Mouse (Mus musculus) heart, postnatal 36 days (tissue): ENCODE measurements around the gene Sfxn1. TPM values are rescaled to one million over a fixed set of nuclear protein-coding genes. Genes with fewer than 3 reads are reported as not detected.
A peak's percentile ranks its signal among the peaks of the same experiment; 100 is the strongest.

Experiments used
- DNase-seq, 2 experiments: peaks; one replicate each; pipeline ENCODE4 v3.0.0; 2021 to 2022
- intact Hi-C: fragments of 180-260 bp; cut with DNase I; formaldehyde crosslinking; loops from one replicate; pipeline ENCODE4 v1.15.1; 2025
- total RNA-seq, 2 experiments: library from RNA; stranded (reverse); gene quantifications; 2 replicates each; pipeline ENCODE4 v1.2.3; 2021

Gene Sfxn1
- total RNA-seq: 1 to 10 TPM; 5.8 to 7.9 TPM

GRCm38 (mm10) chr13:54071606-54072331 lies at the start of gene Sfxn1:
Gene Sfxn1 (plus strand): TSS chr13:54071869.
- DNase-seq: peak; percentile 75 to 80
- intact Hi-C loops: no loop called here

DNA sequence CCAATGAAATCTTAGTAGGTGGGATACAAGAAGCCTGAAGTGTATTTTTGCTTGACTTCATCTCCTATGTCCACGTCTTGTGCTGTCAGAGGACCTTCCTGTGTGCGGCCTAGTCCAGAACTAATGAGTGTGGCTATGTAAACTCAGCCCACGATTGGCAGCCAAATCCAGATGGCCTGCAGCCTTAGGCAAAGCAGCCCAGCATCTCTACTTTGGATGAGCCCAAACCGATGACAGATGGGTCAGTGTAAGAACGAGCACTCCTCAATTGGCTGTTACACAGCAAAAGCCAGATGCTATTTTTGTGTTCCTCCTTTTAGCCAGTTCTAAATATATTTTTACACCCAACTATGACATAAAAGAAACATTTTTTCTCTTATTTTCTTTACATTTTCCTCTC lies 48.4 kb upstream of the Sfxn1 start:
- intact Hi-C loops: no loop called here
- DNase-seq: peak in 1 of 2 experiments; percentile 3

DNA sequence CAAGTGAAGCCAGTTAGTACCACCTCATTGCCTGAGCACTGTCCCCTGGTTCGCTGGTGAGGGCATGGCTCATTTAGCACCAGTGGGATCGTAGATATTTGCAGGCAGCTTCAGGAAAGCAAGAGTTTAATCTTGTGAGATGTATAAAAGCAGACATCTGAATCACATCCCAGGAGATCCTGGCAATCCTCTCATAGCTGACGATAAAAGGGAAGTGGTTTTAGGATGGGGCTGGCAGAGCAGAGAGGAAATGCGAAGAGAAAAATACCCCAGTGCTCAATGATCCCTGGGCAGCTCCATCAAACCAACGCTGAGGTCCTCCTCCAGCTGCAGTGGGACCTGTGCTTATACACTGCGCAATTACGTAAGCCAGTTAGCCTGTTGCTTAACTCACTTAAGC lies 44.6 kb upstream of the Sfxn1 start:
- intact Hi-C loops: no loop called here
- no peak for DNase-seq

DNA sequence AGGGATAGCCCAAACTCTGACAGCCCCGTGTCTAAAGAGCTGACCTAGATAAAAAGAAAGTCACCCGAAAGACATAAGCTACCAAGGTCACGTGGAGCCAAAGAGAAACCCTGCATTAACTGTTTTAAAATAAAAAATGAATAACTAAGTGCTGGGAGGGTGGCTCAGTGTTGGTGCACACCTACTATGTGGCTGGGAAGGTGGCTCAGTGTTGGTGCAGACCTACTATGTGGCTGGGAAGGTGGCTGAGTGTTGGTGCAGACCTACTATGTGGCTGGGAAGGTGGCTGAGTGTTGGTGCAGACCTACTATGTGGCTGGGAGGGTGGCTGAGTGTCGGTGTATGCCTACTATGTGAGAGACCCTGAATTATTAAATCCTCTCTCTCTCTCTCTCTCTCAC lies 38.0 kb upstream of the Sfxn1 start:
- intact Hi-C loops: no loop called here
- no peak for DNase-seq

DNA sequence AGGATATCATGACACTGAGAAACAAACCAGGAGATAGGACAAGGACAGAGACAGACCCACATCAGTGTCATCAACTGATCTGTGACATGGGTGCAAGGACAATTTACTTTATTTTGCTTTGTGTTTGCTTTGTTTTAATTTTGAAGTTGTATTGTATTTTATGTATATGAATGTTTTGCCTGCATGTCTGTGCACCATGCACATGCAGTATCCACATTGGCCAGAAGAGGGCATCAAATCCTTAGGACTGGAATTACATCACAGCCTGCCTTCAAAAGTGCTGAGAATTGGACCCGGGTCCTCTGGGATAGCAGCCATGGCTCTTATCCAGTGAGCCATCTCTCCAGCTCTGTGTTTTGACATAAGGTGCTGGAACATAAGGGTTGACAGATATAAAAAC lies 36.1 kb upstream of the Sfxn1 start:
- DNase-seq: no peak
- intact Hi-C loops: no loop called here

- DNase-seq: no peak
- intact Hi-C loops: no loop called here
These were observed 33.7 kb upstream of the Sfxn1 start for GRCm38 (mm10) chr13:54037936-54038335.

DNA sequence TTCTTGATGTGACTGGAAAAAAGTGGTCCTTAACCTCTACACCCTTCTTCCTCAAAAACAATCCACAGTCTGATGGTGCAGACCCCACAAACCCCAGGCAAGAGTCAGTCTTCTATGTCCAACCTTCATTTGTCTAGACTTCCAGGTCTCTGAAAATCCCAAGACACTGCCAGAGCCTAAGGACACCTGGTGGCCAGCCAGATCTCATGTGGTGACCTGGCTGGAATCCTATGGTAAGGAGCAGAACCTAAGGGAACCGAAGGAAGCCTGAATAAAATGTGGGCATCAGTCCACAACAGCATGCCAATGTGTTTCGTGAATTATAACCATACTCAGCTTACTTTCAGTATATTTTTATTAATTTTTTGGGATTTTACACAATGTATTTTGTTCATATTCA lies 31.4 kb upstream of the Sfxn1 start:
- intact Hi-C loops: no loop called here
- DNase-seq: no peak

GRCm38 (mm10) chr13:54048679-54049352 lies 22.9 kb upstream of the Sfxn1 start:
- DNase-seq: no peak
- intact Hi-C loops: no loop called here

DNA sequence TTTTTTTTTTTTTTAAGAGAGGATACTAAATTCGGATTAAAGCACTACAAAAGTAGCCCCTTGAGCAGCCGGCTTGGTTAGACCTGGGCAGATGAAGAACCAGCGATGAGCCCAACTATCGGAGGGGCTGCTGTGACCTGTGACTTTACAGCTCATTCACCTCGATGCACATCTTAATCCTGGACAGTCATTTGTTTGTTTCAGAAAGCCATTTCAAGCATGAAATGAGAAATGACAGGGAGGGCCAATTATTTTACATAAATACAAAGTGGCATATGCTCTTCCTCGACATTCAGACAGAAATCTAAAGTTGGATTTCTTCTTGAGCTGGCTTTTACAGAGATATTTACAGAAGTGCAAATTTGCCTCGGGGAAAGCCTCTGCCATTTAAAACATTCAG lies 20.0 kb upstream of the Sfxn1 start:
- intact Hi-C loops: no loop called here
- DNase-seq: no peak

DNA sequence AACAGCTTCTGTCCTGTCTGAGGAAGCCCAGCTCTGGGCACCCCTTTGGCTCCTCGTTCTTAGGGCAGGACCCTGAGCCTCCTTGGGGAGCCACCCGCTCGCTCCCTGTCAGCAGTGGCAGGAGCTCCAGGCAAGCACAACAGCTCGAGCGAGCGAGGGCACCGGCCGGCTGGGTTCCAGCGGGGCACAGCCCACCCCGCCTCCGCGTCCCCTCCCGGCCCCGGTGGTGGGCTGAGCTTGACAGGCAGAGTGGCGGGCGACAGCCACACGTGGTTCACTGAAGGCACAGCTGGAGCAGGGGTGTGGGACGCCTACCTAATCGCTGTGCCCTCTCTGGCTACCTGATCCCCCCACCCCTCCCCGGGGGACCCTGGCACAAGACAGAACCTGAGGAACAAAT lies 16.7 kb upstream of the Sfxn1 start:
- no peak for DNase-seq
- intact Hi-C loops: loop anchor here (1.0 to 2.0 kb wide), 2 partner anchors 243 to 272 kb away; no protein-coding TSS in a partner anchor

- DNase-seq: peak; percentile 65 to 67
- intact Hi-C loops: loop anchor here (1.0 to 2.0 kb wide), 2 partner anchors 243 to 273 kb away; no protein-coding TSS in a partner anchor
These were observed 16.2 kb upstream of the Sfxn1 start, which contains the start of gene Drd1 for GRCm38 (mm10) chr13:54055448-54055861. Gene Drd1 (minus strand): TSS chr13:54055705.

DNA sequence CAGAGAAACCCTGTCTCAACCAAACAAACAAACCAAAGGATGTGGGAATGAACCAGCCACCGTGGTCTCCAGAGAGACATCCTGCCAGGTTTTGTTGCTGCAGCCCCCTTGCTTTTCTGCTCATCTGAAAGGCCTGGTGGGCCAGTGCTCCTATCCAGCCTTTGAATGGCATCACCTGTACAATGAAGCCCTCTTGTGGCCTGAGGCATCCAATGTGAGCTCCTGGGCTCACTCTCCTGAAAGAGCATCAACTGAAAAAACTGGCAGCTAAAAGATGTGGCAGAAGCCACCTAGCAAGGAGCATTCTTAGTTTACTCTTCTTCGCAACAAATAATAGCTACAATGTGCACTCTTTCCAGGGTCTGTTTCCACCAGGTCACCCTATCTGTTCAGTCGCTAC lies 9.6 kb upstream of the Sfxn1 start:
- no peak for DNase-seq
- intact Hi-C loops: loop anchor here (1.0 to 2.0 kb wide), 2 partner anchors 249 to 279 kb away; no protein-coding TSS in a partner anchor

- no peak for DNase-seq
- intact Hi-C loops: loop anchor here (2.0 kb wide), 1 partner anchor 250 kb away; no protein-coding TSS in a partner anchor
These were observed 8.4 kb upstream of the Sfxn1 start for GRCm38 (mm10) chr13:54063292-54063691.

DNA sequence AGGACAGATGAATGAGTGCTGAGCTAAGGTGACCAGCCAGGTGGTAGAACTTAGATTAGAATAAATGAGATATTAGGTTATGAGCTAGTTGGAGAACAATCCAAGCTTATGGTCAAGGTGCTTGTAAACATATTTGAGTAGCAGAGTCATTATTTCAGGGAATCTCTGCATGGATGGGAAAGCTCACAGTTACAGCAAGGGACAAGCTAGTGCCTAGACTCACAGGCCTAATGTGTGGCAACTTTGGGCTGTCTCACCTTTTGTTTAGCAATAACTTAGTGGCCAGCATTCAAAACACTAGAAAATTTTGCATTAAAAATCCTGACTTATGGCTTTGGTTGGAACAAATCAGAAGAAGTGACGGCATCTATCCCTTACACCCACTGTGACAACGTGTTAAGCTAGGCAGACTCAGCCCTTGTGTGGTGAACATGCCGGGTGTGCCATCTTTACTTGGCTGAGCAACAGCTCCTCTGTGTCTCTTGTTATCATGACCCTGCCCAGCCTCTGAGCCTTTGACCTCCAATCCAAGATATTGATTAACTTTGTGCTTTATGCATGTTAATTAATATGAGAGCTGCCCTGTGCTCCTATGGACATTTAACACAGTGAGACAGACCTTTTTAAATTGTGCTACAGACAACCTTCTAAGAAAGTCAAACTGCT lies 5.5 kb upstream of the Sfxn1 start:
- DNase-seq: no peak
- intact Hi-C loops: no loop called here

DNA sequence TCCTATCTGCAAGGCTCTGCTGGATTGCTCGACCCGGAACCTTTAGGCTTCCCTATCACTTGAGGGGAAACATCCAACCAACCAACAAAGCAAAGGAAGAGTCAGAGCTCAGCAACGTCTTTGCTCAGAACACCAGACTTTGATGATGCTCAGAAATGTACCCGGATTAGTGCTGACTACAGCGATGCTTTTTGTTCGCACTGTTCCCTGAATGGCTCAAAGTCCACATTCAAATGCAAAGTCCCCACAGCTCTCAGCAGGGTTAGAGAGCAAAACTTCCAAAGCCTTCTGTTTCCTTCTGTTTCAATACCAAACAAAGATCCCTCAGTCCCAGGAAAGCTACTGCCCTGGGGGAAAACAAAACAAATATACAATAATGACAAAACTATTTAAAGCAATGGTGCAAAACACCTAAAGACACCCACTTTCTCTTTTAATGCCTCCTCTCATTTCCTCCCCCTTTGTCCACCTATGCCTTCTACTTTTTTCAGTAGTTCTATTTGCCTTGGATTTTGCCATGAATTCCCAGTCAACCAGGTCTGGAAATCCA lies 4.0 kb upstream of the Sfxn1 start:
- DNase-seq: no peak
- intact Hi-C loops: no loop called here

DNA sequence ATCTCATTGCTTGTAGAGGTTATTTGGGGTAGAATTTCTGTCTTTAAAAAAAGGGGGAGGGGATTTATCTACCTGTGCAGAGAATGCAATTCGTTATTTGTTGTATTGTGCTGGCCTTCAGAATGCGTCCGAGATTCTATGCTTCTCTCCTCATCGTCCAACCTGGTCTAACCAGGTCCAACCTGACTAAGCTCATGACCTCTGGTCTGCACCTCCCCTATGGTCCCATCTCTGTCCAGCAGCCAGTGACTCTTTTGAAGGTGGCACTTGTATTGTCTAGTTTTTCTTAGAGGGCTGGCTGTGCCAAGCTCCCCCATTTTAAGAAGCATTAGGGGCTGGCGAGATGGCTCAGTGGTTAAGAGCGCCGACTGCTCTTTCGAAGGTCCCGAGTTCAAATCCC lies 658 bp upstream of the Sfxn1 start:
- DNase-seq: no peak
- intact Hi-C loops: no loop called here

GRCm38 (mm10) chr13:54072526-54073057 lies 923 bp downstream of the Sfxn1 start:
- DNase-seq: peak in 1 of 2 experiments; percentile 11
- intact Hi-C loops: no loop called here

DNA sequence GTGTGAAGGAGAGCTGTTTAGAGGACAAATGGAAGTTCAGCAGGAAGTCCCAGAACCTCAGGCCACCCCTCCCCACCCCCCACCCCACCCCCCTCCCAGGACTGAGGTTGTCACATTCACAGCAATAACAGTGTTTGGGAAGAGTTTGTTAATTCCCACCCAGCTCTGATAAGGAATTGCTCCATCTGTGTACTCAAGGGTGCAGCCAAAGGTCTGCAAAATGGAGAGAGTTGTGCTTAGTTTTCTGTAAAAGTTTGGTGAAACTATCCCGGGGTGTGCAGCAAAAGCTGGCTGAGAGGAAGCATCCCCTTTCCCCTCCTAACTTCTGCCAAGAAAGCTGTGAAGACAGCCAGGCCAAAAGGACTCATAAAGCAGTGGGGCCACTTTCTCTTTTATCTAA lies 1.4 kb downstream of the Sfxn1 start:
- peak; percentile 34 to 37 for DNase-seq
- intact Hi-C loops: no loop called here

DNA sequence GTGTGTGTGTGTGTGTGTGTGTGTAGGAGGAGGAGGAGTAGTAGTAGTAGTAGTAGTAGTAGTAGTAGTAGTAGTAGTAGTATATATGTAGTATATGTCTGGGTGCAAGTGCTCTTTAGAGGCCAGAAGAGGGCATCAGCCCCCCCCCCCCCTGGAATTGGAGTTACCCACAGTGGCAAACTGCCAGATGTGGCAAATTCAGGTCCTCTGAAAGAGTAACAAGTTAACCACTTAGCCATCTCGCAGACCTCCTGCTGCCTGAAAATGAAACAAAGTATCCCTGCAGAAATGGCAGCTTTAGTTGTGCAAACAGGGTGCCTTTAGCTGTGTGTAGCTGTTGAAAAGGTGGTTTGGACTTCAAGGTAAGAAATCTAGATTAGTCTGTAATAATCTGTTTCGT lies 1.8 kb downstream of the Sfxn1 start:
- intact Hi-C loops: no loop called here
- no peak for DNase-seq

DNA sequence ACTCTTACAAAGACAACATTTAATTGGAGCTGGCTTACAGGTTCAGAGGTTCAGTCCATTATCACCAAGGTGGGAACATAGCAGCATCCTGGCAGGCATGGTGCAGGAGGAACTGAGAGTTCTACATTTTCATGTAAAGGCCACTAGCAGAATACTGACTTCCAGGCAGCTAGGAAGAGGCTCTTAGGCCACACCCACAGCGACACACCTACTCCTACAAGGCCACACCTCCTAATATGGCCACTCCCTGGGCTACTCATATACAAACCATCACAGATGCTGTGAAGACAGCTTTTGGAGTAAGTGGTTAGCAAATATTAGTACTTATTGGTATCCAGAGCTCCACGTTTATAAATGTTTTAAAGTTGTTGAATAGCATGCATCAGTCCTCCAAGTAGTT lies 3.7 kb downstream of the Sfxn1 start:
- DNase-seq: no peak
- intact Hi-C loops: no loop called here

DNA sequence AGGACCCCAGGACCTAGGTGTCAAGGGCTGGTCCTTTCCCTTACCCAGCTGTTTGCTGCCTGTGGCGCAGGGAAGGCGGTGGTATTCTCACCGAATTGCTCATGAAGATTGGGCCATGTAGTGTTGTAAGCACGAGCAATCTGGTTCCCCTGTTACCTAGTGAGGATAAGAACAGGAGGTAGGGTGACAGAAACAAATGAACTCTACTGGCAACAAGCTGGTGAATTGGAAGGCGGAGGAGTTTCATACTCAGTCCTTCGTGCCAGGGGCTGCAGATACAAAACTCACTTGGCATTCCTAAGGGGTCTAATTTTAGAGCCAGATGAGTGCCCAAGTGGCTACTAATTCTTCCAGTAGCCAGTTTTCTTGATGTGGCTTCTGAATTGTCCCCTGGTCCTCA lies 4.4 kb downstream of the Sfxn1 start:
- intact Hi-C loops: no loop called here
- no peak for DNase-seq
